Mouse (Mus musculus) bone marrow, adult 2 months (tissue): ENCODE measurements around the gene Dlg1.

Experiments used
- CTCF ChIP-seq: fragments of 200-500 bp; IDR thresholded peaks from 2 replicates; pipeline ENCODE4 v1.5.1; 2011; ENCODE audit warnings: low read length, control low read depth; ENCODE audit not compliant: control insufficient read depth, insufficient read depth
- POLR2A ChIP-seq: fragments of 200-500 bp; IDR thresholded peaks from 2 replicates; pipeline ENCODE4 v1.6.1; 2011; ENCODE audit warnings: low read depth, mild to moderate bottlenecking, control low read depth, low read length, borderline replicate concordance; ENCODE audit not compliant: control insufficient read depth

DNA sequence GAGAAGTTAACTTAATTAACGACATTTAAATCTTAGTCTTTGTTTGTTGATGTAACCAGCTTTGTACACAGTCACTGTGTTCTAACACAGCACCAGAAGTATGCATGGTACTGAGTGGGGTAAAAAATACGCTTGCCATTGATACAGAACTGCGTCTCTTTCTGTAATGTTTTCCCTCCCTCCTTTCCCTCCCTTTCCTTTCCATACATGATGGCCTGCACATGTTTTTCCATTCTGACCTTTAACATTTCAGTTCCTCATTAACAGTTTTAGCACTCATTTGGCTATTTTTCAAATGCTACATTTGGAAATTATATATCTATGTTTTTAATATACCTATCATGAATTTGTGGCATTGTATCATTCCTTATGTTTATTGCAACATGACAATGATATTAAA lies 181.0 kb downstream of the Dlg1 start:
- TF ChIP-seq POLR2A (no peak), CTCF (no peak)
